Mouse (Mus musculus): Measurements from ENCODE around the gene Wdr70.

Wdr70 gene

DNA sequence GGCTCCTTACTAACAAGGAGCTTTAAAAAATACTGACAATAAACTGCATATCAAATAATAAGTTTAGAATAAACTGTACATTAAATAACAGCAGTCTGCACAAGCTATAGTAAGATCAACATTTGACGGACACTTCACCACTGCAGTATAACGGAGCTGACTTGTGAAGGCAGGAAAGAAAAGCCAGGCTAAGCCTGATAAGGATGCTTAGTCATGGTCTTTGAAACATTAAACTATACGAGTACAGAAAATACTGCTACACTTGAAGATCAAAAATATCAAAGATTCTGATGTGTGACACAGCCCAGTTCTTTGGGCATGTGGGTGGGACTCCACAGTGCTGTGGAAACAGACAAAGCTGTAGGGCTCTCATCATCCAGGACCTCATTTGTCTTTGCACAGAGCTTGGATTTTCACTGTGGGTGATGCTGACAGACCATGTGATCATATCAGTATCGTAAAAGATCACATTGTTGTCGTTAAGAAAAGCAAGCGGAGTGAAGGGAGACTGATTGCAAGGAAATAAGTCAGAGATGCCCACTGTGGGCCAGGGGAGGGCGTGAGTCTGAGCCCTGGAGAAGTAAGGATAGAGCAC is 163.3 kb downstream of the Wdr70 start:
- H3K9me3 ChIP-seq (ENCODE audit: low read length), result no peaks in the 10 kb centered on the region
- no peaks in the 10 kb centered on the region for H3K4me1 ChIP-seq (replicated peaks; ENCODE audit: low read depth, low read length)
- H3K36me3 ChIP-seq (ENCODE audit: insufficient read depth, low read length), result no peaks in the 10 kb centered on the region
- TF ChIP-seq POU5F1 (IDR thresholded peaks at IDR 0.05; ENCODE audit: borderline replicate concordance, low read length) (no peak), CTCF (conservative IDR thresholded peaks at IDR 0.05; ENCODE audit: low read length) (no peak), NANOG (IDR thresholded peaks at IDR 0.05; ENCODE audit: borderline replicate concordance, low read length) (no peak)
- H3K4me3 ChIP-seq (replicated peaks; ENCODE audit: low read length), result no peak overlapping the region
- H3K27me3 ChIP-seq (ENCODE audit: insufficient read depth, low read length), result no peaks in the 10 kb centered on the region

- Histone ChIP-seq H3K4me1 (replicated peaks; ENCODE audit: low read depth, low read length) (no peaks in the 10 kb centered on the region), H3K4me3 (replicated peaks; ENCODE audit: low read length) (no peak overlapping the region), H3K9me3 (ENCODE audit: low read length) (no peaks in the 10 kb centered on the region), H3K36me3 (ENCODE audit: insufficient read depth, low read length) (no peaks in the 10 kb centered on the region), H3K27me3 (ENCODE audit: insufficient read depth, low read length) (no peaks in the 10 kb centered on the region)
- TF ChIP-seq NANOG (IDR thresholded peaks at IDR 0.05; ENCODE audit: borderline replicate concordance, low read length), result no peak
- TF ChIP-seq CTCF (conservative IDR thresholded peaks at IDR 0.05; ENCODE audit: low read length), result no peak
- TF ChIP-seq POU5F1 (IDR thresholded peaks at IDR 0.05; ENCODE audit: borderline replicate concordance, low read length), result no peak
Measured at GRCm38 (mm10) chr15:7934580-7934979, 164.4 kb downstream of the Wdr70 start.

- H3K4me1 ChIP-seq (replicated peaks; ENCODE audit: low read depth, low read length), result no peaks in the 10 kb centered on the region
- no peak for TF ChIP-seq CTCF (conservative IDR thresholded peaks at IDR 0.05; ENCODE audit: low read length)
- no peak for TF ChIP-seq POU5F1 (IDR thresholded peaks at IDR 0.05; ENCODE audit: borderline replicate concordance, low read length)
- TF ChIP-seq NANOG (IDR thresholded peaks at IDR 0.05; ENCODE audit: borderline replicate concordance, low read length), result no peak
- no peaks in the 10 kb centered on the region for H3K9me3 ChIP-seq (ENCODE audit: low read length)
- no peak overlapping the region for H3K4me3 ChIP-seq (replicated peaks; ENCODE audit: low read length)
- no peaks in the 10 kb centered on the region for H3K27me3 ChIP-seq (ENCODE audit: insufficient read depth, low read length)
- H3K36me3 ChIP-seq (ENCODE audit: insufficient read depth, low read length), result no peaks in the 10 kb centered on the region
Measured at GRCm38 (mm10) chr15:7934105-7934504, 164.9 kb downstream of the Wdr70 start.

GRCm38 (mm10) chr15:7931605-7932008 is 167.4 kb downstream of the Wdr70 start:
- Histone ChIP-seq H3K27me3 (ENCODE audit: insufficient read depth, low read length) (no peaks in the 10 kb centered on the region), H3K9me3 (ENCODE audit: low read length) (no peaks in the 10 kb centered on the region), H3K36me3 (ENCODE audit: insufficient read depth, low read length) (no peaks in the 10 kb centered on the region), H3K4me3 (replicated peaks; ENCODE audit: low read length) (no peak overlapping the region), H3K4me1 (replicated peaks; ENCODE audit: low read depth, low read length) (no peaks in the 10 kb centered on the region)
- no peak for TF ChIP-seq POU5F1 (IDR thresholded peaks at IDR 0.05; ENCODE audit: borderline replicate concordance, low read length)

DNA sequence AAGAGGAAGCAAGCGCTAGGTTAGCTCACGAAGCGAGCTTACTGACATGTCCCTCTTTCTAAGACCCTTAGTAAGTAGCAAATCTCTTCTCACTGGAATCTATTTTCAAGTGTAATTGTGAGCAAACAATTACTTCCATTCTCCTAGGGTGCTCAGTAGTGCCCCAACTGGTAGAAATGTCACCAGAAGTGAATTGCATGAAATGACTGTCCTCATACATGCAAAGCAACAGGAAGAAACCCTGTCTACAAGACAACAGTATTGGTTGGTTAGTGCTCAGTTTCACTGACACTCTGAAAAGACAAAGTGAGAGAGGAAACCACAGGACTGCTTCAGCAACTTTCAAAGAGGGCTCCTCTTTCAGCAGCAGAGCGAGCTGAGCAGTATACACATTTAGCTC is 173.6 kb downstream of the Wdr70 start:
- no peak overlapping the region for H3K4me3 ChIP-seq (replicated peaks; ENCODE audit: low read length)
- H3K36me3 ChIP-seq (ENCODE audit: insufficient read depth, low read length), result peaks cover 28% of the 10 kb centered on the region
- TF ChIP-seq CTCF (conservative IDR thresholded peaks at IDR 0.05; ENCODE audit: low read length), result no peak; the same call in 1 of the 2 replicates
- TF ChIP-seq NANOG (IDR thresholded peaks at IDR 0.05; ENCODE audit: borderline replicate concordance, low read length), result no peak
- TF ChIP-seq POU5F1 (IDR thresholded peaks at IDR 0.05; ENCODE audit: borderline replicate concordance, low read length), result no peak
- peaks cover 27% of the 10 kb centered on the region for H3K9me3 ChIP-seq (ENCODE audit: low read length)
- no peaks in the 10 kb centered on the region for H3K4me1 ChIP-seq (replicated peaks; ENCODE audit: low read depth, low read length)
- H3K27me3 ChIP-seq (ENCODE audit: insufficient read depth, low read length), result no peaks in the 10 kb centered on the region

- no peak overlapping the region for H3K4me3 ChIP-seq (replicated peaks; ENCODE audit: low read length)
- no peaks in the 10 kb centered on the region for H3K27me3 ChIP-seq (ENCODE audit: insufficient read depth, low read length)
- H3K9me3 ChIP-seq (ENCODE audit: low read length), result peaks cover 45% of the 10 kb centered on the region
- no peaks in the 10 kb centered on the region for H3K4me1 ChIP-seq (replicated peaks; ENCODE audit: low read depth, low read length)
- peaks cover 45% of the 10 kb centered on the region for H3K36me3 ChIP-seq (ENCODE audit: insufficient read depth, low read length)
- TF ChIP-seq NANOG (IDR thresholded peaks at IDR 0.05; ENCODE audit: borderline replicate concordance, low read length) (no peak), CTCF (conservative IDR thresholded peaks at IDR 0.05; ENCODE audit: low read length) (no peak), POU5F1 (IDR thresholded peaks at IDR 0.05; ENCODE audit: borderline replicate concordance, low read length) (no peak)
Measured at GRCm38 (mm10) chr15:7923281-7923680, 175.7 kb downstream of the Wdr70 start.

DNA sequence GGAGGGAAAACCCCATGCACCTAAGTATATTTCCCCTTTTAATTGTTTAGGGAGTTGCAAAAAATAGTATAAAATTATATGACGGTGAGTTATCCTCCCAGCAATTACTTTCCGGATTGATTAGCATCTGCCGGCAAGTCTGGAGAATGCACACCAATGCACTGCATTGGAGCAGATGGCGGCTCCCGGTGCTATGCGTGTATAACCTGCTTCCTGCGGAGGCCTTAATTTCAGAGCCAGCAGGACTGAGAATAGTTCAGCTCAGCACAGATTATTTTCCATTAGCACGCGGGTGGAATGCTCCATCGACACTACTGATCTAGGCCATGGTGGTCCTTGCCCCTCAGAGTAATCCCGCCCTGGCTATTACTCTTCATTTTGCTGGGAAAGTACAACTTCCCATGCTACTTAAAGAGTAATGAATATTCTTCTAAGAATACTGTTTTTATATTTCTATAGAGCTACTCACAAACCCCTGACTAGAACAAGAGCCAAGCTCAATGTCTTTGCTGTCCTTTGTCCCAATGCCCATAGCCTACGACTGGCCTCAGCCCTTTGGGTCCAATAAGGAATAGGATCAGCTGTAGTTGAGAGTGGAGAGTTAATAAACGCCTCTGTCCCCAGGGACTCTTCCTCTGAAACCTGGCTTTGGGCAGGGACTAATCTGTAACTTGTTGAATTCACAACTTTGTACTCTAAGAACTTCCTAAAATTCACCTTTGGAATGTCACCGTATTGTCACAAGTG is 176.5 kb downstream of the Wdr70 start:
- H3K4me1 ChIP-seq (replicated peaks; ENCODE audit: low read depth, low read length), result no peaks in the 10 kb centered on the region
- H3K4me3 ChIP-seq (replicated peaks; ENCODE audit: low read length), result no peak overlapping the region
- no peak for TF ChIP-seq NANOG (IDR thresholded peaks at IDR 0.05; ENCODE audit: borderline replicate concordance, low read length)
- no peak for TF ChIP-seq POU5F1 (IDR thresholded peaks at IDR 0.05; ENCODE audit: borderline replicate concordance, low read length)
- TF ChIP-seq CTCF (conservative IDR thresholded peaks at IDR 0.05; ENCODE audit: low read length), result no peak
- no peaks in the 10 kb centered on the region for H3K27me3 ChIP-seq (ENCODE audit: insufficient read depth, low read length)
- peaks cover 51% of the 10 kb centered on the region for H3K9me3 ChIP-seq (ENCODE audit: low read length)
- peaks cover 48% of the 10 kb centered on the region for H3K36me3 ChIP-seq (ENCODE audit: insufficient read depth, low read length)

DNA sequence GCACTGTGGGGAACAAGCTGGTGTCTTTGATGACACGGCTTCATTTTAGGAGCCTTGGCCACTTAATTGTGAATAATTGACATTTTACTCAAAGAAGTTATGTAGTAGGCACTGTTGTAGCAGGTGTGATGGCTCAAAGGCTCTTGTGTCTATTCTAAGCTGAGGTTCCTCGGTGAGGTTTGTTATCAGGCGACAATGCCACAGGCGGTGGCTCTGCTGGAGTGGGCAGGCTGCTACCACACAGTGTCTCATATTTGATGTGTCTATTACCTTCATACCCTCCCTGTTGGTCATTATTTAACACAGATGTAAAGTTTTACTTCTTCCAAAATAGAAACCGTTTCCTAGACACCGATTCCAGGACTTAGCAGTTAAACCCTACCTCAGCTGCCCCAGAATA is 177.9 kb downstream of the Wdr70 start:
- H3K4me3 ChIP-seq (replicated peaks; ENCODE audit: low read length), result no peak overlapping the region
- H3K27me3 ChIP-seq (ENCODE audit: insufficient read depth, low read length), result no peaks in the 10 kb centered on the region
- TF ChIP-seq POU5F1 (IDR thresholded peaks at IDR 0.05; ENCODE audit: borderline replicate concordance, low read length) (no peak), NANOG (IDR thresholded peaks at IDR 0.05; ENCODE audit: borderline replicate concordance, low read length) (no peak), CTCF (conservative IDR thresholded peaks at IDR 0.05; ENCODE audit: low read length) (no peak)
- no peaks in the 10 kb centered on the region for H3K4me1 ChIP-seq (replicated peaks; ENCODE audit: low read depth, low read length)
- peaks cover 51% of the 10 kb centered on the region for H3K9me3 ChIP-seq (ENCODE audit: low read length)
- H3K36me3 ChIP-seq (ENCODE audit: insufficient read depth, low read length), result peaks cover 48% of the 10 kb centered on the region

All from E14TG2a.4 (cell line).